Comparison of ENCODE assay signal across 22 mouse cellular contexts in the genomic region with DNA sequence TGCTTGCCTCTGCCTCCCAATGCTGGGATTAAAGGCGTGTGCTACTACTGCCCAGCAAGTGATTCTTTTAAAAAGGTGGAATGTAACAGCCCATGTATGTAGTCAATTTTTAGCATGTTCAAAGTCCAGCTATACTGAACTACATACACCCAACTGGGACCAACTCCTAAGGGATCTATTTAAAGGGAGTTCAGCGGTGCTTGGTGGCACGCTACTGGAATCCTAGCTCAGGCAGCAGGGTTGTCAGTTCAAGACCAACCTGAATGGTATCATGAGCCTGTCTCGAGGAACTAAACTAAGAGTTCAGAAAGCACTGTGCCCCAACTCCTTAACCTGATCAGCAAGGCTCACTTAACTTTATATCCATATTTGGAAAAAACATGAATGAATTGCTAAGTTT. TPM values are rescaled to one million over a fixed set of nuclear protein-coding genes. Genes with fewer than 3 reads are reported as not detected.
DNase-seq lines count a peak whose midpoint lies in the region; ATAC-seq lines count a peak whose summit lies in the region.
"Had no signal": no experiment of that assay in that cellular context is flagged by ENCODE, and none has a peak within 500 bp of the region (broad histone marks: within the 10 kb centered on the region; RNA-seq: fewer than 3 reads in every experiment).

No protein-coding gene starts in this region.

- no peak overlapping the region for H3K27ac ChIP-seq in hindbrain, embryonic 10.5 days
- no peak overlapping the region for H3K27ac ChIP-seq in hindbrain, embryonic 13.5 days
- H3K27ac ChIP-seq in midbrain, embryonic 11.5 days (ENCODE audit: low read depth, low read length) = no peak overlapping the region
- H3K27ac ChIP-seq in midbrain, embryonic 13.5 days = no peak overlapping the region
- 0 out of 2 replicates have a peak overlapping the region, but pooled peaks have one; percentile 15 for H3K27ac ChIP-seq in midbrain, embryonic 15.5 days
- H3K27ac ChIP-seq: embryonic facial prominence, embryonic 13.5 days; forebrain, embryonic 13.5 days; heart, embryonic 13.5 days; hindbrain, embryonic 15.5 days had no signal

- peaks cover 54% of the 10 kb centered on the region for H3K36me3 ChIP-seq in hindbrain, embryonic 10.5 days
- H3K36me3 ChIP-seq in hindbrain, embryonic 13.5 days = peaks cover 28% of the 10 kb centered on the region
- peaks cover 7% of the 10 kb centered on the region for H3K36me3 ChIP-seq in midbrain, embryonic 11.5 days (ENCODE audit: control insufficient read depth, insufficient read depth, low read length)
- H3K36me3 ChIP-seq in midbrain, embryonic 13.5 days = peaks cover 36% of the 10 kb centered on the region
- H3K36me3 ChIP-seq in midbrain, embryonic 15.5 days (replicated peaks) = no peaks in the 10 kb centered on the region
- H3K36me3 ChIP-seq: G1E had no signal

- H3K9me3 ChIP-seq in hindbrain, embryonic 10.5 days = no peaks in the 10 kb centered on the region
- H3K9me3 ChIP-seq in hindbrain, embryonic 13.5 days = no peaks in the 10 kb centered on the region
- no peaks in the 10 kb centered on the region for H3K9me3 ChIP-seq in midbrain, embryonic 11.5 days (ENCODE audit: control insufficient read depth, low read length)
- no peaks in the 10 kb centered on the region for H3K9me3 ChIP-seq in midbrain, embryonic 13.5 days
- H3K9me3 ChIP-seq in midbrain, embryonic 15.5 days = no peaks in the 10 kb centered on the region
- H3K9me3 ChIP-seq: embryonic facial prominence, embryonic 13.5 days; forebrain, embryonic 13.5 days; heart, embryonic 13.5 days; hindbrain, embryonic 15.5 days had no signal

- no peak overlapping the region for H3K9ac ChIP-seq in hindbrain, embryonic 13.5 days
- H3K9ac ChIP-seq in midbrain, embryonic 11.5 days (ENCODE audit: low read length) = no peak overlapping the region
- no peak overlapping the region for H3K9ac ChIP-seq in midbrain, embryonic 13.5 days (replicated peaks)
- no peak overlapping the region for H3K9ac ChIP-seq in midbrain, embryonic 15.5 days
- H3K9ac ChIP-seq: embryonic facial prominence, embryonic 13.5 days; forebrain, embryonic 13.5 days; heart, embryonic 13.5 days; hindbrain, embryonic 15.5 days had no signal

- H3K4me2 ChIP-seq in hindbrain, embryonic 13.5 days = no peak overlapping the region
- H3K4me2 ChIP-seq in midbrain, embryonic 11.5 days = no peak overlapping the region
- H3K4me2 ChIP-seq in midbrain, embryonic 13.5 days (replicated peaks) = no peak overlapping the region
- no peak overlapping the region for H3K4me2 ChIP-seq in midbrain, embryonic 15.5 days
- H3K4me2 ChIP-seq: embryonic facial prominence, embryonic 13.5 days; forebrain, embryonic 13.5 days; heart, embryonic 13.5 days had no signal

- H3K4me3 ChIP-seq in hindbrain, embryonic 10.5 days = no peak overlapping the region
- H3K4me3 ChIP-seq in hindbrain, embryonic 13.5 days = no peak overlapping the region
- no peak overlapping the region for H3K4me3 ChIP-seq in midbrain, embryonic 11.5 days (ENCODE audit: low read depth, low read length)
- H3K4me3 ChIP-seq in midbrain, embryonic 13.5 days (replicated peaks) = no peak overlapping the region
- no peak overlapping the region for H3K4me3 ChIP-seq in midbrain, embryonic 15.5 days
- H3K4me3 ChIP-seq: embryonic facial prominence, embryonic 13.5 days; forebrain, embryonic 13.5 days; heart, embryonic 13.5 days; hindbrain, embryonic 15.5 days had no signal

- ATAC-seq in hindbrain, embryonic 13.5 days (ENCODE audit: low FRiP score) = no peak
- no peak for ATAC-seq in midbrain, embryonic 11.5 days (ENCODE audit: low FRiP score)
- ATAC-seq in midbrain, embryonic 13.5 days = no peak
- ATAC-seq in midbrain, embryonic 15.5 days (replicated peaks) = no peak
- no peak for ATAC-seq in cerebellum, adult (ENCODE audit: insufficient number of reproducible peaks, low FRiP score, low TSS enrichment)
- ATAC-seq: CD4-positive, CD25-positive, alpha-beta regulatory T cell, adult 4 months; forebrain, embryonic 13.5 days had no signal

- WGBS in hindbrain, embryonic 10.5 days = 93% methylated on average over 4 of the region's 4 CpGs
- WGBS in hindbrain, embryonic 13.5 days = 93% methylated on average over 4 of the region's 4 CpGs
- WGBS in midbrain, embryonic 11.5 days = 86% methylated on average over 4 of the region's 4 CpGs
- WGBS in midbrain, embryonic 13.5 days = 92% methylated on average over 4 of the region's 4 CpGs
- 90% methylated on average over 4 of the region's 4 CpGs for WGBS in midbrain, embryonic 15.5 days

- peak; percentile 11 for DNase-seq in hindbrain, embryonic 10.5 days (ENCODE audit: low spot score)
- DNase-seq in midbrain, embryonic 11.5 days (ENCODE audit: low spot score, missing footprints) = peak; percentile 91
- peak; percentile 29 for DNase-seq in NIH3T3 (ENCODE audit: low read depth)
- DNase-seq: adrenal gland, postnatal 10 days; B cell, adult 2 months; cerebellum, adult 18-20 months; cerebellum, adult 9-11 months; cerebellum, postnatal 36 days; gastrocnemius, postnatal 36 days; heart, adult 11 months; heart, postnatal 36 days; kidney, adult 11 months had no signal

- H3K27me3 ChIP-seq in hindbrain, embryonic 10.5 days (ENCODE audit: insufficient read depth, poor library complexity, severe bottlenecking) = no peaks in the 10 kb centered on the region
- H3K27me3 ChIP-seq in hindbrain, embryonic 13.5 days = no peaks in the 10 kb centered on the region
- no peaks in the 10 kb centered on the region for H3K27me3 ChIP-seq in midbrain, embryonic 11.5 days (ENCODE audit: control insufficient read depth, insufficient read depth, low read length)
- no peaks in the 10 kb centered on the region for H3K27me3 ChIP-seq in midbrain, embryonic 13.5 days
- no peaks in the 10 kb centered on the region for H3K27me3 ChIP-seq in midbrain, embryonic 15.5 days (replicated peaks)
- H3K27me3 ChIP-seq: embryonic facial prominence, embryonic 13.5 days; forebrain, embryonic 13.5 days; heart, embryonic 13.5 days; hindbrain, embryonic 15.5 days had no signal

- H3K4me1 ChIP-seq in hindbrain, embryonic 10.5 days (replicated peaks) = peaks cover 6% of the 10 kb centered on the region; the same call in 1 of the 2 replicates
- H3K4me1 ChIP-seq in hindbrain, embryonic 13.5 days (replicated peaks) = peaks cover 19% of the 10 kb centered on the region
- peaks cover 2% of the 10 kb centered on the region; the same call in 1 of the 2 replicates for H3K4me1 ChIP-seq in midbrain, embryonic 11.5 days (ENCODE audit: control insufficient read depth, insufficient read depth, low read length)
- H3K4me1 ChIP-seq in midbrain, embryonic 13.5 days (replicated peaks) = peaks cover 23% of the 10 kb centered on the region
- peaks cover 22% of the 10 kb centered on the region for H3K4me1 ChIP-seq in midbrain, embryonic 15.5 days

RNA-seq across cellular contexts. Expression of gene Marcks, which starts 6.0 kb away (rescaled TPM):
- 171 and 173 TPM in 2 replicates for polyA plus RNA-seq in hindbrain, embryonic 10.5 days (2016; fragmentation: Nextera tagmentation; extraction: Ambion mirVana)
- polyA plus RNA-seq in hindbrain, embryonic 13.5 days (2015; fragmentation: Nextera tagmentation; extraction: Ambion mirVana) = 254 and 257 TPM in 2 replicates
- polyA plus RNA-seq in midbrain, embryonic 11.5 days (2014; fragmentation: Nextera tagmentation; extraction: Ambion mirVana) = 410 and 445 TPM in 2 replicates
- 277 and 290 TPM in 2 replicates for polyA plus RNA-seq in midbrain, embryonic 13.5 days (2015; fragmentation: Nextera tagmentation; extraction: Ambion mirVana)
- 203 and 208 TPM in 2 replicates for polyA plus RNA-seq in midbrain, embryonic 15.5 days (2015; fragmentation: Nextera tagmentation; extraction: Ambion mirVana)
- polyA plus RNA-seq: G1E had no signal

Comparison
In these comparisons a context has a peak if more than half of its experiments do, and no peak if none do; other contexts are left out.
1. DNase-seq: peak in every context shown above with its lines; median percentile 91 in midbrain, embryonic 11.5 days; 29 in NIH3T3; 11 in hindbrain, embryonic 10.5 days.